Comparison of ENCODE assay signal across 9 mouse cellular contexts in the genomic region with DNA sequence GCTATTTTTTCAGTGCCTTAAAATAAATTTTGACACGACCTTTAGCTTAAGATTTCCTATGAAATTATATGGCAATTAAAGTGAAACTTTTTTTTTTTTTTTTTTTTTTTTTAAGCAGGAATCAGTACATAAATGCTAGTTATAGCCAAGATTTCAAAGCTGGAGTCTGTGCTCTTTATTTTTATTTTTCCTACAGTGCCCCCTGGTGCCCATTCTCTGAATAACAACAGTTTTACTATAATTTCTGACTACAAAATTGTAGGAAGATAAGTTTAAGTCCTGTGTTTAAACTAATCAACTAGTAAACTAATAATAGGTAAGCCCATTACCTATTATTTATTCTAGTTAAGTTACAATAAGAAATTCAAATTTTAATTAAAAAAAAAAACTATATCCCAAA.
A peak's percentile ranks its signal among the peaks of the same experiment; 100 is the strongest.
DNase-seq lines count a peak whose midpoint lies in the region; ATAC-seq and TF ChIP-seq lines count a peak whose summit lies in the region.
"Had no signal": no experiment of that assay in that cellular context is flagged by ENCODE, and none has a peak within 500 bp of the region (broad histone marks: within the 10 kb centered on the region; RNA-seq: fewer than 3 reads in every experiment).

No protein-coding gene starts in this region.

- H3K4me1 ChIP-seq in hindbrain, embryonic 13.5 days (replicated peaks), result peaks cover 3% of the 10 kb centered on the region; the same call in 1 of the 2 replicates
- H3K4me1 ChIP-seq in hindbrain, embryonic 10.5 days (replicated peaks), result no peaks in the 10 kb centered on the region
- H3K4me1 ChIP-seq in hindbrain, postnatal 0 days (ENCODE audit: insufficient read depth, low read length), result no peaks in the 10 kb centered on the region
- H3K4me1 ChIP-seq: neural tube, embryonic 12.5 days had no signal

- no peak overlapping the region for H3K4me3 ChIP-seq in hindbrain, embryonic 13.5 days
- no peak overlapping the region for H3K4me3 ChIP-seq in hindbrain, embryonic 10.5 days
- H3K4me3 ChIP-seq in hindbrain, postnatal 0 days (ENCODE audit: low read length), result no peak overlapping the region
- H3K4me3 ChIP-seq: neural tube, embryonic 12.5 days had no signal

- no peak overlapping the region for H3K27ac ChIP-seq in hindbrain, embryonic 13.5 days
- H3K27ac ChIP-seq in hindbrain, embryonic 10.5 days, result no peak overlapping the region
- H3K27ac ChIP-seq in hindbrain, postnatal 0 days, result no peak overlapping the region
- H3K27ac ChIP-seq: neural tube, embryonic 12.5 days had no signal

- no peaks in the 10 kb centered on the region for H3K36me3 ChIP-seq in hindbrain, embryonic 13.5 days
- no peaks in the 10 kb centered on the region for H3K36me3 ChIP-seq in hindbrain, embryonic 10.5 days
- H3K36me3 ChIP-seq in hindbrain, postnatal 0 days (ENCODE audit: insufficient read depth, low read length), result no peaks in the 10 kb centered on the region
- H3K36me3 ChIP-seq: neural tube, embryonic 12.5 days had no signal

- H3K9ac ChIP-seq in hindbrain, embryonic 13.5 days, result no peak overlapping the region
- no peak overlapping the region for H3K9ac ChIP-seq in hindbrain, postnatal 0 days (replicated peaks; ENCODE audit: low read length)
- H3K9ac ChIP-seq: neural tube, embryonic 12.5 days had no signal

- no peak for DNase-seq in hindbrain, embryonic 10.5 days (ENCODE audit: low spot score)
- peak; percentile 61 for DNase-seq in testis, postnatal 10 days (ENCODE audit: low spot score)
- no peak for DNase-seq in testis, postnatal 14 days (ENCODE audit: low spot score)
- DNase-seq in brain, adult 2 months (ENCODE audit: low read depth, low spot score), result peak; percentile 56
- peak; percentile 71 for DNase-seq in hindbrain, postnatal 0 days (ENCODE audit: low spot score)
- peak; percentile 6 for DNase-seq in naive thymus-derived CD4-positive, alpha-beta T cell, adult 2 months (ENCODE audit: low read depth)
- no peak for DNase-seq in gastrocnemius, postnatal 25 days

- TF ChIP-seq CTCF in hindbrain, postnatal 0 days (IDR thresholded peaks at IDR 0.05; ENCODE audit: low read depth), result peak; percentile 55

- no peaks in the 10 kb centered on the region for H3K9me3 ChIP-seq in hindbrain, embryonic 13.5 days
- no peaks in the 10 kb centered on the region for H3K9me3 ChIP-seq in hindbrain, embryonic 10.5 days
- H3K9me3 ChIP-seq in hindbrain, postnatal 0 days (ENCODE audit: low read length), result no peaks in the 10 kb centered on the region
- H3K9me3 ChIP-seq: neural tube, embryonic 12.5 days had no signal

- ATAC-seq in hindbrain, embryonic 13.5 days (ENCODE audit: low FRiP score), result 0 out of 2 replicates have a peak, but pooled peaks have one; percentile 17
- ATAC-seq in hindbrain, postnatal 0 days, result no peak

- 27% methylated on average over 1 of the region's 1 CpGs for WGBS in hindbrain, embryonic 13.5 days
- WGBS in hindbrain, embryonic 10.5 days, result 17% methylated on average over 1 of the region's 1 CpGs
- 15% methylated on average over 1 of the region's 1 CpGs for WGBS in hindbrain, postnatal 0 days

- no peaks in the 10 kb centered on the region for H3K27me3 ChIP-seq in hindbrain, embryonic 13.5 days
- H3K27me3 ChIP-seq in hindbrain, embryonic 10.5 days (ENCODE audit: insufficient read depth, poor library complexity, severe bottlenecking), result no peaks in the 10 kb centered on the region
- H3K27me3 ChIP-seq in hindbrain, postnatal 0 days (ENCODE audit: insufficient read depth, low read length), result no peaks in the 10 kb centered on the region
- H3K27me3 ChIP-seq: neural tube, embryonic 12.5 days had no signal

- H3K4me2 ChIP-seq in hindbrain, embryonic 13.5 days, result no peak overlapping the region
- no peak overlapping the region for H3K4me2 ChIP-seq in hindbrain, postnatal 0 days (ENCODE audit: low read depth, low read length)
- H3K4me2 ChIP-seq: neural tube, embryonic 12.5 days had no signal

Comparison
In these comparisons a context has a peak if more than half of its experiments do, and no peak if none do; other contexts are left out.
1. DNase-seq: peak in testis, postnatal 10 days (single experiment), brain, adult 2 months (single experiment), hindbrain, postnatal 0 days (single experiment) and naive thymus-derived CD4-positive, alpha-beta T cell, adult 2 months (single experiment); none in hindbrain, embryonic 10.5 days (single experiment), testis, postnatal 14 days (single experiment) and gastrocnemius, postnatal 25 days (single experiment).